Mouse (Mus musculus): ENCODE results near the gene Nsun3. TPM values are rescaled to one million over a fixed set of nuclear protein-coding genes. Genes with fewer than 3 reads are reported as not detected.

The Nsun3 gene
- 8.3 and 8.5 TPM in 2 replicates for polyA plus RNA-seq (2014; fragmentation: Nextera tagmentation; extraction: Ambion mirVana)

DNA sequence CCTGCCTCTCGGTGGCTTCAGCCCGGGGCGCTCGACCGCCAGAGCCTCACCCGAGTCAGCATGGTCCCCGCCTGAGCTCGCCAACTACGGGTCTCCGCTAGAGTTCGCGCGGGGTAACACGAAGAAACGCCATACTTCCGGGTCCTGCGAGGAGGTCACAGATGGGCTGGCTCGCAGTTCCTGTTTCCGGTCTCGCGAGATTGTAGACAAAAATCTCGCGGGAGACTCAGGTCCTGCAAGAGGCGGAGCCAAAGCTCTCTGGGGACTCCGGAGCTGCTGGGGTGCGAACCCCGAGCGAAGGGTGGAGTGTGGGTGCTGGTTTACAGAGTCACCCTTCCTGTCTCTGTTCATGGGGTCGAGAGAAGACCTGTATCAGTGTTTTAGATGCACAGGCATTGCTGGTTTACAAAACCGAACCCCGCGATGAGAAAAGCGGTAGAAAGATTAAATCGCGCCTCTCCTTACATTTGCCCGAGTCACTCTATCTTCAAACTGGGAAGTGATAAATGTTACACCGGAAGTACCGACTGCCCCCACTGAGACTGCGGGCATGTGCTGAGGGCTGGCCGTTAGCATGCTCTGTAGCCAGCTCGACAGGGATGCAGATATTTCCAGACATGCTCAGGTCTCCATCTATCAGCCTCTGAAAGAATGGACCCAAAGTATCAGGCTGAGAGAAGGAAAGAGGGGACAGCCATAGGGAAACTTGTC, at the start of gene Nsun3:
TSS of gene Nsun3 (minus strand) at position 198 of the 711 bp plus-strand sequence.
- peak within 1 kb of the TSS; percentile 83 for H3K9ac ChIP-seq (ENCODE audit: low read length)
- H3K4me3 ChIP-seq (ENCODE audit: low read depth, low read length) = peak within 1 kb of the TSS; percentile 79
- no peaks in the 10 kb centered on the region for H3K27me3 ChIP-seq (replicated peaks; ENCODE audit: control insufficient read depth, insufficient read depth, low read length)
- peak within 1 kb of the TSS; percentile 77 for H3K4me2 ChIP-seq (ENCODE audit: low read length)
- DNase-seq (ENCODE audit: low spot score) = peak; percentile 93
- H3K9me3 ChIP-seq (ENCODE audit: control insufficient read depth, low read length) = no peaks in the 10 kb centered on the region
- H3K27ac ChIP-seq (ENCODE audit: low read depth) = peak within 1 kb of the TSS; percentile 85
- H3K4me1 ChIP-seq (replicated peaks; ENCODE audit: control insufficient read depth, insufficient read depth, low read length) = peaks cover 11% of the 10 kb centered on the region; the same call in 1 of the 2 replicates
- peak; percentile 97 for ATAC-seq (replicated peaks; ENCODE audit: low FRiP score, low TSS enrichment, low read depth)
- no peaks in the 10 kb centered on the region for H3K36me3 ChIP-seq (ENCODE audit: control insufficient read depth, insufficient read depth, low read length)
- WGBS = 3% methylated on average over 41 of the region's 41 CpGs

DNA sequence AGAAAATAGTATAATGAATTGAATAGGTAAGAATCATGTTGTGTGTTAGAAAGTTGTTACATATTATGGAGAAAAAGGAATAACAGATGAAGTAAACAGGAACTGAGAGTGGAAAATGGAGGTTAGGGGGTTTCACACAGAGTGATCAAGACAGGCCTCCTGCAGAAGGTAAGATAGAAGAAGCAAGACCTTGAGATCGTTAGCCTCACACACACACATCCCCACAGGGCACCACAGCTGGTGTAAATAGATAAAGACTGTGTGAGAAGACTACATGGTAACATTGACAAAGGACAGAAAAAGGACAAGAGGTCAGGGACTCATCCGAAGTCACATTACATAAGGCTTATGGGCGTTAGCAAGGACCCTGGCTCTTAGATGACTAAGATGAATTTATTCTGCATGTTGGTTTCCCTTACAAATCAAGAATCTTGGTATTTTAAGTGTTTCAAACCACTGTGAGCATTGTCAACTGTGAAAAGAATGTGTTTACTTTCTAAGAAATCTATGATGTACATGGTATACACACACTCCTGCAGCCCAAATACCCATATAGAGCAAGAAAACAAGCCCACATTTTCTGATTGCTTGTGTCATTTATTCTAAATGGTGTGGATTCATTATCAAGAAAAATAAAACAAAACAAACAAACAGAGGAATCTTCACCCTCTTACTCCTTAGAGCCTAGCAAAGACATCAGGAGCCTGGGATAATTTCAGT, 47.6 kb upstream of the Nsun3 start:
- no peaks in the 10 kb centered on the region for H3K36me3 ChIP-seq (ENCODE audit: control insufficient read depth, insufficient read depth, low read length)
- H3K27ac ChIP-seq (ENCODE audit: low read depth) = no peak overlapping the region
- ATAC-seq (replicated peaks; ENCODE audit: low FRiP score, low TSS enrichment, low read depth) (no peak), DNase-seq (ENCODE audit: low spot score) (no peak)
- no peak overlapping the region for H3K4me2 ChIP-seq (ENCODE audit: low read length)
- H3K4me1 ChIP-seq (replicated peaks; ENCODE audit: control insufficient read depth, insufficient read depth, low read length) = no peaks in the 10 kb centered on the region
- H3K9me3 ChIP-seq (ENCODE audit: control insufficient read depth, low read length) = no peaks in the 10 kb centered on the region
- H3K9ac ChIP-seq (ENCODE audit: low read length) = no peak overlapping the region
- 49% methylated on average over 3 of the region's 3 CpGs for WGBS
- H3K27me3 ChIP-seq (replicated peaks; ENCODE audit: control insufficient read depth, insufficient read depth, low read length) = no peaks in the 10 kb centered on the region
- H3K4me3 ChIP-seq (ENCODE audit: low read depth, low read length) = no peak overlapping the region

DNA sequence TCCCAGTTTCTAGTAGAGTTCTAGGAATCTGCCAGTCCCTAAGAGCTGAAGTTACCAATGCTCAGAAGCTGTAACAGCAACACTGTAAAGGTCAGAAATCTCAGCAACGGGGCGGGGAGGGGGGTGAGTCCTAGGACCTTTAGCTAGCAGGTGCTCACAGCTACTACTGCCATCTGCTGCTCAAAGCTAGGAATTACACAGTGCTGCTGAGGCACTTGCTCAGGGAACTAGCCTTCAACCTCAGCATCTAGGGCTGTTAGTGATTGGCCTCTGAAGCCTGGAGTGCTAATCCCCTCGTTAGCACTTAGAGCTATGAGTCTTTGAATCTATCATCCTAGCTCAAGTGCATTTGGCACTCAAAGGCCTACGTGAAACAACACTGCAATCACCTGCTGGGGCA, 45.9 kb upstream of the Nsun3 start:
- 13% methylated on average over 4 of the region's 4 CpGs for WGBS
- Histone ChIP-seq H3K36me3 (ENCODE audit: control insufficient read depth, insufficient read depth, low read length) (no peaks in the 10 kb centered on the region), H3K4me1 (replicated peaks; ENCODE audit: control insufficient read depth, insufficient read depth, low read length) (no peaks in the 10 kb centered on the region), H3K27ac (ENCODE audit: low read depth) (no peak overlapping the region), H3K9ac (ENCODE audit: low read length) (no peak overlapping the region), H3K27me3 (replicated peaks; ENCODE audit: control insufficient read depth, insufficient read depth, low read length) (no peaks in the 10 kb centered on the region), H3K9me3 (ENCODE audit: control insufficient read depth, low read length) (no peaks in the 10 kb centered on the region), H3K4me3 (ENCODE audit: low read depth, low read length) (no peak overlapping the region), H3K4me2 (ENCODE audit: low read length) (no peak overlapping the region)
- ATAC-seq (replicated peaks; ENCODE audit: low FRiP score, low TSS enrichment, low read depth) (no peak), DNase-seq (ENCODE audit: low spot score) (peak; percentile 60)

DNA sequence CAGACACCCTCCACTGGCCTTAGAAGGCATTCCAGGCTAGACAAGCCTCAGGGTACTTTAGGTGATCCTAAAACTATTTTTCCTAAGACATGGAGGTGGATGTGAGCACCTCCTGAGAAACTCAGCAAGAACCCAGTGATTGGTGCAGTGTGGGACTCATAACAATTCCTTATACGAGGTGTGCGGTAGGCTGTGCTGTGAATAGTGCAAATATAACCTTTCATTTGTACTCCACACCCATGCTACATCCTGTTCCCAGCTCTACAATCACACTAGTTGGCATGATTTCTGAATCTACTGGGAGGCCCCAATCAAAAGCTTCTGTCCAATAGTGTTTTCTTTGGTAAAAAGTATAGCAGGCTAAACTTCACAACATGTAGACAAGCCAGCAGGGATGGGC, 45.4 kb upstream of the Nsun3 start:
- DNase-seq (ENCODE audit: low spot score) = no peak
- no peak overlapping the region for H3K4me3 ChIP-seq (ENCODE audit: low read depth, low read length)
- H3K27ac ChIP-seq (ENCODE audit: low read depth) = no peak overlapping the region
- H3K9ac ChIP-seq (ENCODE audit: low read length) = no peak overlapping the region
- ATAC-seq (replicated peaks; ENCODE audit: low FRiP score, low TSS enrichment, low read depth) = no peak
- H3K27me3 ChIP-seq (replicated peaks; ENCODE audit: control insufficient read depth, insufficient read depth, low read length) = no peaks in the 10 kb centered on the region
- no peaks in the 10 kb centered on the region for H3K9me3 ChIP-seq (ENCODE audit: control insufficient read depth, low read length)
- no peaks in the 10 kb centered on the region for H3K4me1 ChIP-seq (replicated peaks; ENCODE audit: control insufficient read depth, insufficient read depth, low read length)
- 86% methylated on average over 2 of the region's 2 CpGs for WGBS
- H3K4me2 ChIP-seq (ENCODE audit: low read length) = no peak overlapping the region
- no peaks in the 10 kb centered on the region for H3K36me3 ChIP-seq (ENCODE audit: control insufficient read depth, insufficient read depth, low read length)

DNA sequence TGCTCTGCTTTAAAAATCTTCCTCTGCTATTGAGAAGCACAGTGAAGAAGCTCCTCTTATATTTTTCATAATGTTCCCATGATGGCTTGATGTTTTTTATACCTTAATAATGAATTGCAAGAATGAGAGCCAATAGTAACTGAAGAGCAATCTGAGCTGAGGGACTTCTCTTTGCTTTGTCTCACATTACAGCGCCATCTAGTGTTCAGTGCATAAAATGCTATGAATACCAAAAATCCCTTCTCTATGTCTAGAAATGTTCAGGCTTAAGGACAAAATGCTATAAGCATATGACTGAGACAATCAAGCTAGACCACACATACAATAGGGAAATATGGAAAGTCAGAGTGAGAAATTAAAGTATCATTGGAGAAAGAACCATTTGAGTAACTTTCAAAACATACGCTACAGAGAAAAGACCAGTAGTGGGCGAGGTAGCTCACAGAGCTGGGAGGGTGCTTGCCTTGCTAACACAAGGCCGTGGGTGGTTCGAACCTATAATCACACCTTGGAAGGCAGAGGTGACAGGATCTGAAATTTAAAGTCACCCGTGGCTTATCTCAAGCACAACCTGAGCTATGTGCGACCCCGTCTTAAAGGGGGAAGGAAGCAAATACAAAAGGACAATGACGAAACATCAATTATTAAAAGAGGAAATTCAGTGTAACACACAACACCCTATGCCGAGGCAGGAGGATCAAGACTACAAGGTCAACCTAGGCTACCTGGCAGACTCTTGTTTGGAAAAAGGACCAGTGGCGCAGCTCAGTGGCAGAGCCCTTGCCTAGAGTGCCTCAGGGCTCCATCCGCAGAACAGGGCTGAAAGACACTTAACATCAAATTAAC, 39.8 kb upstream of the Nsun3 start:
- Histone ChIP-seq H3K27ac (ENCODE audit: low read depth) (no peak overlapping the region), H3K36me3 (ENCODE audit: control insufficient read depth, insufficient read depth, low read length) (no peaks in the 10 kb centered on the region; the same call in 1 of the 2 replicates), H3K4me2 (ENCODE audit: low read length) (no peak overlapping the region), H3K4me3 (ENCODE audit: low read depth, low read length) (no peak overlapping the region), H3K9me3 (ENCODE audit: control insufficient read depth, low read length) (no peaks in the 10 kb centered on the region), H3K4me1 (replicated peaks; ENCODE audit: control insufficient read depth, insufficient read depth, low read length) (no peaks in the 10 kb centered on the region), H3K27me3 (replicated peaks; ENCODE audit: control insufficient read depth, insufficient read depth, low read length) (no peaks in the 10 kb centered on the region), H3K9ac (ENCODE audit: low read length) (no peak overlapping the region)
- ATAC-seq (replicated peaks; ENCODE audit: low FRiP score, low TSS enrichment, low read depth) = 0 out of 2 replicates have a peak, but pooled peaks have one; percentile 19
- WGBS = 75% methylated on average over 12 of the region's 12 CpGs
- DNase-seq (ENCODE audit: low spot score) = no peak

DNA sequence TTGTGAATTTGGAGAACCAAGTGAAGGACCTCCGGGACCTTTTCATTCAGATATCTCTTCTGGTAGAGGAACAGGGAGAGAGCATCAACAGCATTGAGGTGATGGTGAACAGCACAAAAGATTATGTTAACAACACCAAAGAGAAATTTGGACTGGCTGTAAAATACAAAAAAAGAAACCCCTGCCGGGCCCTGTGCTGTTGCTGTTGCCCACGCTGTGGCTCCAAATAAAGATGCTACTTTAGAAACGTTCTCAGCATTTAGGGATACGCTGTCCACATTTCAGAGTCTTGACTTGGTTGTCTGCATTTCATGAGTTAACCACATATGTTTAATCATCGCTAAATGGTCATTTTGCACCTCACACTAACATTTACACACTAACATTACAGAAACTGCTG, 35.9 kb upstream of the Nsun3 start:
- ATAC-seq (replicated peaks; ENCODE audit: low FRiP score, low TSS enrichment, low read depth) (no peak), DNase-seq (ENCODE audit: low spot score) (no peak)
- 92% methylated on average over 6 of the region's 6 CpGs for WGBS
- H3K27me3 ChIP-seq (replicated peaks; ENCODE audit: control insufficient read depth, insufficient read depth, low read length) = no peaks in the 10 kb centered on the region
- no peaks in the 10 kb centered on the region; the same call in 1 of the 2 replicates for H3K36me3 ChIP-seq (ENCODE audit: control insufficient read depth, insufficient read depth, low read length)
- H3K9ac ChIP-seq (ENCODE audit: low read length) = no peak overlapping the region
- no peaks in the 10 kb centered on the region for H3K4me1 ChIP-seq (replicated peaks; ENCODE audit: control insufficient read depth, insufficient read depth, low read length)
- no peak overlapping the region for H3K4me2 ChIP-seq (ENCODE audit: low read length)
- H3K9me3 ChIP-seq (ENCODE audit: control insufficient read depth, low read length) = no peaks in the 10 kb centered on the region
- no peak overlapping the region for H3K27ac ChIP-seq (ENCODE audit: low read depth)
- no peak overlapping the region for H3K4me3 ChIP-seq (ENCODE audit: low read depth, low read length)

DNA sequence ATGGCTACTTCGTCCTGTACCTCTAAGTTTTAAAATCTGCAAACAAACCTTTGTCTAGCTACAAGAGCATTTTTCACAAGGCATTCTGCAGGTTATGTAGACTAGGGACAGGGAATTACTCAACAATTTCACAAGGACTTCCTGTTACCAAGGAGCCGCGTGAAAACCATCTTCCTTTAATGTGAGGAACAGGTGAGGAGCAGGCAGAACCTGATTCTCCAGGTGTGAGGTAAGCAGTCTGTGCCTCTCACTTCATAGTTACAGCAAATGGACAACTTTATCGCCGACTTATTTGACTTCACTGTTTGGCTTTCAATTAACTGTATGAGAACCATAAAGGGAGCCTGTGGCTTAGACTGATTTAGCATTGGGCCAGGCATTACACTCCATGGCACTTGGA, 27.9 kb upstream of the Nsun3 start, which contains the start of gene Stx19:
TSS of gene Stx19 (plus strand) at position 186 of the 400 bp plus-strand sequence.
- Histone ChIP-seq H3K4me3 (ENCODE audit: low read depth, low read length) (no peak within 1 kb of the TSS), H3K4me2 (ENCODE audit: low read length) (no peak within 1 kb of the TSS), H3K9ac (ENCODE audit: low read length) (no peak within 1 kb of the TSS), H3K9me3 (ENCODE audit: control insufficient read depth, low read length) (no peaks in the 10 kb centered on the region), H3K36me3 (ENCODE audit: control insufficient read depth, insufficient read depth, low read length) (no peaks in the 10 kb centered on the region), H3K4me1 (replicated peaks; ENCODE audit: control insufficient read depth, insufficient read depth, low read length) (no peaks in the 10 kb centered on the region), H3K27me3 (replicated peaks; ENCODE audit: control insufficient read depth, insufficient read depth, low read length) (no peaks in the 10 kb centered on the region), H3K27ac (ENCODE audit: low read depth) (peak within 1 kb of the TSS; percentile 27; the same call in 1 of the 2 replicates)
- DNase-seq (ENCODE audit: low spot score) = no peak
- 52% methylated on average over 5 of the region's 5 CpGs for WGBS
- ATAC-seq (replicated peaks; ENCODE audit: low FRiP score, low TSS enrichment, low read depth) = peak; percentile 88

DNA sequence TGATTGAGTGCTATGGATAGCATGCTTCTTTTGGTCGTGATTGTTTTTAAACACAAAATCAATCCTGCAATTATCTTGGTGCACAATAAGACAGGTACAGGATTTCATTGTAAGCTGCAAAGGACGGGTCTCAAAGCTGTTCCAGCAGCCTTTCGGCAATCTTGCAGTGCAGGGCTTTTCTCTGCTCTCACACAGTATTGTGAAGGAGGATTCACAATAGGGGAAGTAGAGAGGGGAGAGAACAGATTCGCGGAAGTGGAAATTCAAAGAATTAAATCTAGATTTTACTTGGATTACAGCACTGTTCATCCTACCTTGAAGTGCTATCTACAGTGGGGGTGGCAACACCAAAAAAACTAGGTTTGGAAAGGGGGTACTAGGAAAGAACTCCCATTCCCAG, 27.2 kb upstream of the Nsun3 start:
- no peaks in the 10 kb centered on the region for H3K36me3 ChIP-seq (ENCODE audit: control insufficient read depth, insufficient read depth, low read length)
- H3K27me3 ChIP-seq (replicated peaks; ENCODE audit: control insufficient read depth, insufficient read depth, low read length) = no peaks in the 10 kb centered on the region
- H3K4me3 ChIP-seq (ENCODE audit: low read depth, low read length) = no peak overlapping the region
- no peak overlapping the region for H3K27ac ChIP-seq (ENCODE audit: low read depth)
- H3K9me3 ChIP-seq (ENCODE audit: control insufficient read depth, low read length) = no peaks in the 10 kb centered on the region
- H3K4me2 ChIP-seq (ENCODE audit: low read length) = no peak overlapping the region
- whole genome bisulfite sequencing = 81% methylated on average over 5 of the region's 5 CpGs
- DNase-seq (ENCODE audit: low spot score) (no peak), ATAC-seq (replicated peaks; ENCODE audit: low FRiP score, low TSS enrichment, low read depth) (no peak)
- H3K4me1 ChIP-seq (replicated peaks; ENCODE audit: control insufficient read depth, insufficient read depth, low read length) = no peaks in the 10 kb centered on the region
- no peak overlapping the region for H3K9ac ChIP-seq (ENCODE audit: low read length)
